Mouse (Mus musculus) MEL (cell line): ENCODE data around the gene Lrrc46. TPM values are rescaled to one million over a fixed set of nuclear protein-coding genes. Genes with fewer than 3 reads are reported as not detected.

Source experiments
- DNase-seq: peaks from one replicate; pipeline ENCODE4 v3.0.0; 2011; ENCODE audit warnings: low read depth, low spot score
- H3K27ac ChIP-seq: 2 replicates; pipeline ENCODE4 v1.5.1; 2012; ENCODE audit warnings: low read depth, mild to moderate bottlenecking, control low read depth, low read length, moderate library complexity; ENCODE audit not compliant: control insufficient read depth
- H3K27me3 ChIP-seq, 2 experiments: fragments of 150-350 bp in 1 of 2; sonication (generic) in 1 of 2; 2 replicates each; pipeline ENCODE4 v1.6.1; 2012; ENCODE audit warnings: low read length in 2 of 2, mild to moderate bottlenecking in 2 of 2, improper control_type of control experiment in 1 of 2, moderate library complexity in 1 of 2; ENCODE audit not compliant: insufficient read depth in 2 of 2, control insufficient read depth in 1 of 2
- H3K36me3 ChIP-seq, 2 experiments: 2 replicates each; pipeline ENCODE4 v1.6.1; 2012 to 2014; ENCODE audit warnings: low read length in 2 of 2, improper control_type of control experiment in 1 of 2, inconsistent platforms in 1 of 2, mild to moderate bottlenecking in 1 of 2; ENCODE audit not compliant: insufficient read depth in 2 of 2, control insufficient read depth in 1 of 2
- H3K4me1 ChIP-seq, 2 experiments: fragments of 150-350 bp in 1 of 2; sonication (generic) in 1 of 2; 2 replicates each; pipeline ENCODE4 v1.6.1; 2012; ENCODE audit warnings: low read length in 2 of 2, improper control_type of control experiment in 1 of 2, mild to moderate bottlenecking in 1 of 2; ENCODE audit not compliant: insufficient read depth in 2 of 2, control insufficient read depth in 1 of 2
- H3K4me3 ChIP-seq, 2 experiments: fragments of 150-350 bp in 1 of 2; sonication (generic) in 1 of 2; 2 replicates each; pipeline ENCODE4 v1.5.1; 2012; ENCODE audit warnings: low read depth in 2 of 2, low read length in 2 of 2, mild to moderate bottlenecking in 2 of 2, moderate library complexity in 2 of 2, control low read depth in 1 of 2, improper control_type of control experiment in 1 of 2; ENCODE audit not compliant: control insufficient read depth in 1 of 2, insufficient read depth in 1 of 2
- H3K79me2 ChIP-seq: 2 replicates; pipeline ENCODE4 v1.6.1; 2012; ENCODE audit warnings: mild to moderate bottlenecking, low read length, moderate library complexity; ENCODE audit not compliant: control insufficient read depth, poor library complexity, insufficient read depth
- H3K9ac ChIP-seq: 2 replicates; pipeline ENCODE4 v1.6.1; 2012; ENCODE audit warnings: low read depth, mild to moderate bottlenecking, control low read depth, low read length, moderate library complexity; ENCODE audit not compliant: control insufficient read depth, poor library complexity, severe bottlenecking
- H3K9me3 ChIP-seq: fragments of 150-350 bp; sonication (generic); replicated peaks from 2 replicates; pipeline ENCODE4 v1.6.1; 2012; ENCODE audit warnings: mild to moderate bottlenecking, low read length, improper control_type of control experiment, moderate library complexity; ENCODE audit not compliant: insufficient read depth
- BHLHE40 ChIP-seq: IDR thresholded peaks from 2 replicates; pipeline ENCODE4 v1.6.1; 2012; ENCODE audit warnings: low read depth, mild to moderate bottlenecking, inconsistent platforms, low read length, improper control_type of control experiment, borderline replicate concordance
- CHD1 ChIP-seq: IDR thresholded peaks from 2 replicates; pipeline ENCODE4 v1.6.1; 2012; ENCODE audit warnings: low read depth, mild to moderate bottlenecking, inconsistent platforms, low read length, improper control_type of control experiment
- CTCF ChIP-seq, 3 experiments: IDR thresholded peaks in 2 of 3; conservative IDR thresholded peaks in 1 of 3; 2 replicates each; pipeline ENCODE4 v1.5.1; 2011 to 2012; ENCODE audit warnings: low read length in 3 of 3, low read depth in 2 of 3, mild to moderate bottlenecking in 2 of 3, improper control_type of control experiment in 1 of 3, inconsistent platforms in 1 of 3, mixed read lengths in 1 of 3, moderate library complexity in 1 of 3; ENCODE audit not compliant: control insufficient read depth in 1 of 3, insufficient read depth in 1 of 3, poor library complexity in 1 of 3, severe bottlenecking in 1 of 3
- ELF1 ChIP-seq: IDR thresholded peaks from 2 replicates; pipeline ENCODE4 v1.6.1; 2014; ENCODE audit warnings: low read depth, mild to moderate bottlenecking, inconsistent platforms, low read length, improper control_type of control experiment, moderate library complexity
- EP300 ChIP-seq, 2 experiments: IDR thresholded peaks; 2 replicates each; pipeline ENCODE4 v1.6.1; 2011; ENCODE audit warnings: improper control_type of control experiment in 2 of 2, low read length in 2 of 2, low read depth in 1 of 2, mild to moderate bottlenecking in 1 of 2
- ETS1 ChIP-seq: IDR thresholded peaks from 2 replicates; pipeline ENCODE4 v1.6.1; 2012; ENCODE audit warnings: low read depth, mild to moderate bottlenecking, inconsistent platforms, low read length, improper control_type of control experiment, moderate library complexity
- GATA1 ChIP-seq: IDR thresholded peaks from 2 replicates; pipeline ENCODE4 v1.6.1; 2011; ENCODE audit warnings: low read depth, low read length, improper control_type of control experiment
- HCFC1 ChIP-seq: IDR thresholded peaks from 2 replicates; pipeline ENCODE4 v1.6.1; 2012; ENCODE audit warnings: low read depth, mild to moderate bottlenecking, inconsistent platforms, low read length, improper control_type of control experiment, moderate library complexity
- MAFK ChIP-seq: IDR thresholded peaks from 2 replicates; pipeline ENCODE4 v1.6.1; 2011; ENCODE audit warnings: low read depth, mild to moderate bottlenecking, low read length, improper control_type of control experiment, borderline replicate concordance
- MAZ ChIP-seq: IDR thresholded peaks from 2 replicates; pipeline ENCODE4 v1.6.1; 2012; ENCODE audit warnings: low read depth, mild to moderate bottlenecking, inconsistent platforms, low read length, improper control_type of control experiment
- MEF2A ChIP-seq: IDR thresholded peaks from 2 replicates; pipeline ENCODE4 v1.6.1; 2014; ENCODE audit warnings: low read depth, mild to moderate bottlenecking, inconsistent platforms, low read length, improper control_type of control experiment; ENCODE audit not compliant: poor library complexity, insufficient replicate concordance, severe bottlenecking; ENCODE audit errors: extremely low read depth
- MXI1 ChIP-seq: IDR thresholded peaks from 2 replicates; pipeline ENCODE4 v1.6.1; 2011; ENCODE audit warnings: mild to moderate bottlenecking, low read depth, low read length, improper control_type of control experiment
- MYB ChIP-seq: IDR thresholded peaks from 2 replicates; pipeline ENCODE4 v1.6.1; 2011; ENCODE audit warnings: mild to moderate bottlenecking, low read depth, low read length, improper control_type of control experiment
- NELFE ChIP-seq: IDR thresholded peaks from 2 replicates; pipeline ENCODE4 v1.6.1; 2011; ENCODE audit warnings: low read depth, low read length, improper control_type of control experiment
- NRF1 ChIP-seq: IDR thresholded peaks from 2 replicates; pipeline ENCODE4 v1.6.1; 2014; ENCODE audit warnings: low read depth, mild to moderate bottlenecking, inconsistent platforms, low read length, improper control_type of control experiment, moderate library complexity; ENCODE audit not compliant: poor library complexity, insufficient read depth, severe bottlenecking
- POLR2A ChIP-seq, 2 experiments: IDR thresholded peaks; 2 replicates each; pipeline ENCODE4 v1.6.1; 2011 to 2012; ENCODE audit warnings: low read length in 2 of 2, mild to moderate bottlenecking in 2 of 2, control low read depth in 1 of 2, improper control_type of control experiment in 1 of 2, low read depth in 1 of 2, moderate library complexity in 1 of 2; ENCODE audit not compliant: control insufficient read depth in 1 of 2, insufficient read depth in 1 of 2, poor library complexity in 1 of 2
- POLR2AphosphoS2 ChIP-seq: IDR thresholded peaks from 2 replicates; pipeline ENCODE4 v1.6.1; 2011; ENCODE audit warnings: low read length, improper control_type of control experiment
- POLR2AphosphoS5 ChIP-seq: IDR thresholded peaks from 2 replicates; pipeline ENCODE4 v1.6.1; 2012; ENCODE audit warnings: low read depth, borderline replicate concordance, mild to moderate bottlenecking, inconsistent platforms, low read length, moderate library complexity, mixed read lengths
- RAD21 ChIP-seq: IDR thresholded peaks from 2 replicates; pipeline ENCODE4 v1.6.1; 2011; ENCODE audit warnings: mild to moderate bottlenecking, low read depth, low read length, improper control_type of control experiment
- RCOR1 ChIP-seq: IDR thresholded peaks from 2 replicates; pipeline ENCODE4 v1.6.1; 2012; ENCODE audit warnings: low read depth, mild to moderate bottlenecking, inconsistent platforms, low read length, improper control_type of control experiment
- SIN3A ChIP-seq: IDR thresholded peaks from 2 replicates; pipeline ENCODE4 v1.6.1; 2012; ENCODE audit warnings: low read length, improper control_type of control experiment, inconsistent platforms
- SMC3 ChIP-seq: IDR thresholded peaks from 2 replicates; pipeline ENCODE4 v1.6.1; 2011; ENCODE audit warnings: low read depth, low read length, improper control_type of control experiment
- TBP ChIP-seq: IDR thresholded peaks from 2 replicates; pipeline ENCODE4 v1.8.0; 2011; ENCODE audit warnings: low read depth, low read length, improper control_type of control experiment
- TCF12 ChIP-seq: IDR thresholded peaks from 2 replicates; pipeline ENCODE4 v1.6.1; 2014; ENCODE audit warnings: low read depth, mild to moderate bottlenecking, inconsistent platforms, low read length, improper control_type of control experiment, moderate library complexity
- USF2 ChIP-seq, 2 experiments: IDR thresholded peaks; 2 replicates each; pipeline ENCODE4 v1.6.1; 2011 to 2012; ENCODE audit warnings: improper control_type of control experiment in 2 of 2, low read length in 2 of 2, borderline replicate concordance in 1 of 2, inconsistent platforms in 1 of 2, low read depth in 1 of 2, mild to moderate bottlenecking in 1 of 2; ENCODE audit not compliant: insufficient read depth in 1 of 2
- ZC3H11A ChIP-seq: IDR thresholded peaks from 2 replicates; pipeline ENCODE4 v1.6.1; 2012; ENCODE audit warnings: low read depth, mild to moderate bottlenecking, inconsistent platforms, low read length, improper control_type of control experiment
- ZKSCAN1 ChIP-seq: IDR thresholded peaks from 2 replicates; pipeline ENCODE4 v1.6.1; 2012; ENCODE audit warnings: low read depth, mild to moderate bottlenecking, inconsistent platforms, low read length, improper control_type of control experiment, moderate library complexity
- ZNF384 ChIP-seq: IDR thresholded peaks from 2 replicates; pipeline ENCODE4 v1.6.1; 2012; ENCODE audit warnings: low read depth, mild to moderate bottlenecking, inconsistent platforms, low read length, improper control_type of control experiment
- polyA plus RNA-seq, 2 experiments: library from polyadenylated mRNA; stranded (reverse) in 1 of 2; unstranded in 1 of 2; fragments of >175 nt in 1 of 2; fragments of >200 nt in 1 of 2; gene quantifications; 2 replicates each; pipeline versions ENCODE4 v1.2.1 to v1.2.4; 2012; ENCODE audit warnings: low replicate concordance in 2 of 2, low read depth in 1 of 2; ENCODE audit not compliant: insufficient read length in 2 of 2, insufficient read depth in 1 of 2, missing spikeins in 1 of 2
- total RNA-seq: library from RNA; depleted of rRNA; stranded (reverse); fragments of 300-350 nt; gene quantifications from 2 replicates; pipeline ENCODE4 v1.2.3, GENCODE M21; 2012

Lrrc46 gene
- total and polyA plus RNA-seq, 3 experiments: 0.19 to 0.75 TPM; not detected in 1

GRCm38 (mm10) chr11:97025721-97026344 lies 15.4 kb downstream of the Lrrc46 start:
- Histone ChIP-seq H3K27me3 (peaks cover 0 to 5% of the 10 kb centered on the region in 2 experiments), H3K9me3 (no peaks in the 10 kb centered on the region), H3K36me3 (peaks cover 0 to 8% of the 10 kb centered on the region in 2 experiments; a peak in 2 of 4 replicates), H3K9ac (peak overlapping the region; percentile 76), H3K4me3 (peak overlapping the region; percentile 67 to 74), H3K4me1 (peaks cover 5 to 18% of the 10 kb centered on the region in 2 experiments), H3K27ac (peak overlapping the region; percentile 28), H3K79me2 (peaks cover 6% of the 10 kb centered on the region)
- peak; percentile 96 for DNase-seq
- no peak for TF ChIP-seq GATA1
- peak; percentile 90 for TF ChIP-seq ELF1
- no peak for TF ChIP-seq USF2 (IDR thresholded peaks at IDR 0.05; ENCODE audit: borderline replicate concordance in 1 of 2, insufficient read depth in 1 of 2, low read depth in 1 of 2, low read length in 2 of 2)
- no peak for TF ChIP-seq POLR2AphosphoS5
- no peak for TF ChIP-seq MYB
- TF ChIP-seq CTCF (IDR thresholded peaks at IDR 0.05 in 2 of 3, conservative IDR thresholded peaks at IDR 0.05 in 1 of 3; ENCODE audit: control insufficient read depth in 1 of 3, insufficient read depth in 1 of 3, low read depth in 2 of 3, low read length in 3 of 3, poor library complexity in 1 of 3, severe bottlenecking in 1 of 3): peak; percentile 92 to 100 (median 99)
- peak; percentile 84; the same call in 1 of the 2 replicates for TF ChIP-seq MAZ
- peak; percentile 64 for TF ChIP-seq RCOR1
- no peak for TF ChIP-seq ZKSCAN1
- no peak for TF ChIP-seq POLR2AphosphoS2
- TF ChIP-seq HCFC1: peak; percentile 74
- TF ChIP-seq ZC3H11A: peak; percentile 97
- TF ChIP-seq MXI1: peak; percentile 83
- TF ChIP-seq NELFE: peak; percentile 40; the same call in 1 of the 2 replicates
- no peak for TF ChIP-seq MAFK
- peak; percentile 24; the same call in 1 of the 2 replicates for TF ChIP-seq NRF1
- TF ChIP-seq RAD21: peak; percentile 99
- peak; percentile 99 for TF ChIP-seq SMC3
- peak; percentile 17 to 44; a peak in 2 of 4 replicates for TF ChIP-seq EP300 (IDR thresholded peaks at IDR 0.05; ENCODE audit: low read depth in 1 of 2, low read length in 2 of 2)
- TF ChIP-seq TCF12: peak; percentile 62; the same call in 1 of the 2 replicates
- no peak for TF ChIP-seq CHD1
- TF ChIP-seq BHLHE40: peak; percentile 73
- peak; percentile 82 for TF ChIP-seq SIN3A
- TF ChIP-seq ETS1: peak; percentile 38; the same call in 1 of the 2 replicates
- TF ChIP-seq ZNF384: peak; percentile 68
- TF ChIP-seq MEF2A: peak; percentile 25; the same call in 1 of the 2 replicates
- peak in 1 of 2 experiments; percentile 70; a peak in 2 of 4 replicates for TF ChIP-seq POLR2A (IDR thresholded peaks at IDR 0.05; ENCODE audit: control insufficient read depth in 1 of 2, insufficient read depth in 1 of 2, low read depth in 1 of 2, low read length in 2 of 2, poor library complexity in 1 of 2)
- peak; percentile 44; the same call in 1 of the 2 replicates for TF ChIP-seq TBP
